Mouse (Mus musculus): ENCODE results near the gene Plpp1. TPM values are rescaled to one million over a fixed set of nuclear protein-coding genes. Genes with fewer than 3 reads are reported as not detected.

The Plpp1 gene
- 19.0 and 21.8 TPM in 2 replicates for polyA plus RNA-seq (2016; fragmentation: Nextera tagmentation; extraction: Ambion mirVana)

DNA sequence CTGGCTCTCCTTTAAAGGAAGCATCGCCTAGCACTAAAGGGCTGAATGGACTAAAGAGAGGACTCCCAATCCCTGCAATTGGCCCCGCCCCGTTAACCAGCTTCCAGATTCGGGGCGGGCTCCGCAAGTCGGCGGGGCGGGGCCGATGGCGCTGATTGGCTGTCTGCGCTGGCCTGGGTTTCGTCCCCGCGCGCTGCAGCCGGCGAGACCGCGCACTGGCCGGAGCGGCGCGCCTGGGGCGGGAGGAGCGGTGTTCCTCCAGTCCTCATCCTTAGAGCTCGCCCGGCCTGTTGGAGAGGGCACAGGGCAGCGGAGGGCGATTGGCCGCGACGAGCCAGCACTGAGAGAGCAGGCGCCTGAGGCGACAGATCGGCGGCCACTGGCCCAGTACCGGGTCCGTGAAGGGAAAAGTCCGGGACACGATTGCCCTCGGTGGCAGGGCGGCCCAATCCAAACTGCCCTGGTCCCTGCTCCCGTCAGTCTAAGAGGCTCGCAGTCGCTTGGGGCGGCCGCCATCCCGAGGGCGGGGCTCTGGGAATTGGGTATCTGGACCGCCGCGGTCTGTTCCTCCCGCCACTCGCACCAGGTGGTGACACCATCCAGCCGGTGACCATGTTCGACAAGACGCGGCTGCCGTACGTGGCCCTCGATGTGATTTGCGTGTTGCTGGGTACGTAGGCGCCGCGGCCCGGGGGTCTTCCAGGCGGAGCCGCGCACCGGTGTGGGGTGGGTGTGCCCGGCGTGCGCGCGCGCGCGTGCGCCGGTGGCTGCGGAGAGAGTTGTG, at the start of gene Plpp1:
Plpp1 (plus strand) TSS at position 196 of the 784 bp plus-strand sequence.
- DNase-seq (ENCODE audit: low spot score), result peak; percentile 98
- H3K36me3 ChIP-seq (replicated peaks), result peaks cover 8% of the 10 kb centered on the region
- no peaks in the 10 kb centered on the region for H3K27me3 ChIP-seq (replicated peaks; ENCODE audit: low read depth, poor library complexity, severe bottlenecking)
- under 1% methylated on average over 83 of the region's 83 CpGs for WGBS
- H3K4me3 ChIP-seq, result peak within 1 kb of the TSS; percentile 82
- peaks cover 25% of the 10 kb centered on the region for H3K4me1 ChIP-seq
- H3K9me3 ChIP-seq, result no peaks in the 10 kb centered on the region
- H3K27ac ChIP-seq (replicated peaks), result peak within 1 kb of the TSS; percentile 92

DNA sequence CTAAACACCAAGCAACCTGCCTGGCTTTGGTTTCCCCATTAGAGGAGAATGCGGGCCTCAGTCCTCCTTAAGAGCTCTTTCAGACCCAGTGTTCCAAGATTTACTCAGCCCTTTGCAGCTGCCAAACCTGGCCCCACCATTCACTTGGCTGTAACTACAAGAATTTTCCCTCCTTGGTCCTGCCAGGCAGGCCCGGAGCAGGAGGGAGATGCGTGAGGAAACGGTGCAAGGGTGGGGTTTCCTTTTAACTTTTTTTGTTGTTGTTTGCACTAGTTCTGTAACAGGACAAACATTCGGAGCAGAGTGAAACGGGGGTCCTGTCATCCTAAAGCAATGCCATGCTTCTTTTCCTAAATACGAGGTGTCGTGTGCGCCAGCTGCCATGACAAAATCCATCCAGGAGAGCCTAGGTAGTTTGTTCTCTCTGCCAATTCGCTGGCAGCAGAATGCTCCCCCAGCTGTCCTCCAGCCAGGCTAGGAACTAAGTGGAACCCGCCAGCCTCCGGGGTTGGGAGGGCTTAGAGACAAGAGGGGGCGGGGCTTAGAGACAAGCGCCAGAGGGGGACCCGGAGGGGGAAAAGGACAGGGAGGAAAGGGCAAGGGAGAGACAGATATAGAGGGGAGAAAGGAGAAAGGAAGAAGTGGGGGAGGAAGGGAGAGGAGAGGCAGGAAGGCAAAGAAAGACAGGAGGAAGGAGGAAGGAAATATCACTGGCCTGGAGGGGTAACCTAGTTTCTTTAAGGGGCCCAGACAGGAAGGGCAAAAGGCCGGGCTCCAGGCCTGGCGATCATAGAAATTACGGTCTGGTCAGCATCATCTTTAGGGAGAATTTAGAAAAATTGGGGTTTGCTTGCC, 48.9 kb upstream of the Plpp1 start:
- Histone ChIP-seq H3K9me3 (no peaks in the 10 kb centered on the region), H3K4me1 (peaks cover 38% of the 10 kb centered on the region), H3K36me3 (replicated peaks) (no peaks in the 10 kb centered on the region), H3K27ac (replicated peaks) (peak overlapping the region; percentile 72), H3K4me3 (peak overlapping the region; percentile 19; the same call in 1 of the 2 replicates), H3K27me3 (replicated peaks; ENCODE audit: low read depth, poor library complexity, severe bottlenecking) (no peaks in the 10 kb centered on the region)
- DNase-seq (ENCODE audit: low spot score), result peak; percentile 77
- WGBS, result 36% methylated on average over 18 of the region's 18 CpGs

DNA sequence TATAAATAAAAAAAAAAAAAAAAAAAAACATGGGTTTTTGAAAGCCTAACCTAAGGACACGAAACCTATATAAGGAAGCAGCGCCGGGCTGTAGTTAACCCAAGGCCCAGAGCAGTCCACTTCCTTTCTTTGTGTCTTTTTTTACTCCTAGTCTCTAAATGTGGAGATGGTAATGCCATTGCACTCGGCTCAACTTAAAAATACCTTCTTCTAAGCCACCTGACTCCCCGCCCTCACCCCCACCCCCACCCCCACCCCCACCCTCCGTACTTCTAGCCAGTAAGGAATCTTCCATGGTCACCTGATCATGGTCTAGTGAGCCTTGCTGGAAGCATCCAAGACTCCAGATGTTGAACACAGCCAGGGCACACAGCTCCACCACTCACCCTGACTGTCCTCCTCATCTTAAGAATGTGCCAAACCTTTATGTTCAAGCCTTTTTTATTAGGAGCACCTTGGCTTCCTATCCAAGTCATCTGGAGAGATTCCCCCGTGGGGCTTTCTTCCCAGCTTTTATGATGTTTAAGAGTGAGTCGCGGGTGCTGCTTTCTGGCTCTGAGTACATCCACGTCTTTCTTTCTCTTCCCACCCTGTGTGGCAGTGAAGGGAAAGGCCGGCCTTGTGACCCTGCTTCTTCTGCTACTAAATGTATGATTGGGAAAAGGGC, 48.1 kb upstream of the Plpp1 start:
- Histone ChIP-seq H3K27me3 (replicated peaks; ENCODE audit: low read depth, poor library complexity, severe bottlenecking) (no peaks in the 10 kb centered on the region), H3K4me1 (peaks cover 35% of the 10 kb centered on the region), H3K4me3 (no peak overlapping the region), H3K27ac (replicated peaks) (peak overlapping the region; percentile 54; the same call in 1 of the 2 replicates), H3K36me3 (replicated peaks) (no peaks in the 10 kb centered on the region), H3K9me3 (no peaks in the 10 kb centered on the region)
- no peak for DNase-seq (ENCODE audit: low spot score)
- 74% methylated on average over 11 of the region's 11 CpGs for WGBS

DNA sequence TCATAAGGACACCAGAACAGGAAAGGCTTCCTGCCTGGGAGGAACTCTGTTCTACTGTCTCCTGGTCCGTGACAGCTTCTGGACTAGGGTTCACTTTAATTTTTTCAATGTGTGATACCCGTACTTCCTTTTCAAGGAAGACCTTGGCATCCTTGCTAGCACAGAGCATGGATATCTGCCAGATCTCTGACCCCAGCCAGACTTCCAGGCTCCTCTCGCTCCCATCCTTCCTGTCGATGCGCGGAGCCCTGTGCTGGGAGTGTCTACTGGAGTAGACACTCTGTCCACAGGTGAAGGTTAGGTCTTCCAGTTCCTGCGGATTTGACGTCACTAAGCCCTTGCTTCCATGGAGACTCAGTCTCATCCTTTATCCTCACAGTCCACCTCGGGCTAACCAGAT, 47.1 kb upstream of the Plpp1 start:
- Histone ChIP-seq H3K27ac (replicated peaks) (no peak overlapping the region), H3K4me1 (peaks cover 35% of the 10 kb centered on the region), H3K27me3 (replicated peaks; ENCODE audit: low read depth, poor library complexity, severe bottlenecking) (no peaks in the 10 kb centered on the region), H3K36me3 (replicated peaks) (no peaks in the 10 kb centered on the region), H3K9me3 (no peaks in the 10 kb centered on the region), H3K4me3 (no peak overlapping the region)
- DNase-seq (ENCODE audit: low spot score), result no peak
- 83% methylated on average over 9 of the region's 9 CpGs for WGBS

DNA sequence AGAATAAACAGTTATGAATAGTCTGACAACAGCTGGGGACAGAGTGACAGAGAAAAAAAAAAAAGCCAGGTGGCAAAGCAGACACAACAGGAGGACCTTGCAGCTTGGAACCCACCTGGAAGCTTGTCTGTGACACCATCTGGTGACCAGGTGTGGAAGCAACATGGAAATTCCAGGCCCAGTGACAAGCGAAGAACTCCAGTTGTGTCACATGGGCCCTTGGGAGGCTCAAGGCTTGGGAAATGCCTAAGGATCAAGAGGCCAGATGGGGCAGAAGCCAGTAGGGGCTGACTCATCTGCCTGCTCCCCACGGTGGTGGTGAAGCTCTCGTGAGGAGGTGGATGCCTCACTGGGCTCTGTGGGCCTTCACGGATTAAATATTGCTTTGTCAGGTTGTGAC, 45.7 kb upstream of the Plpp1 start:
- DNase-seq (ENCODE audit: low spot score), result peak; percentile 31
- no peaks in the 10 kb centered on the region for H3K36me3 ChIP-seq (replicated peaks)
- no peak overlapping the region for H3K4me3 ChIP-seq
- WGBS, result 44% methylated on average over 4 of the region's 4 CpGs
- H3K9me3 ChIP-seq, result no peaks in the 10 kb centered on the region
- H3K4me1 ChIP-seq, result peaks cover 49% of the 10 kb centered on the region
- H3K27ac ChIP-seq (replicated peaks), result no peak overlapping the region
- no peaks in the 10 kb centered on the region for H3K27me3 ChIP-seq (replicated peaks; ENCODE audit: low read depth, poor library complexity, severe bottlenecking)

DNA sequence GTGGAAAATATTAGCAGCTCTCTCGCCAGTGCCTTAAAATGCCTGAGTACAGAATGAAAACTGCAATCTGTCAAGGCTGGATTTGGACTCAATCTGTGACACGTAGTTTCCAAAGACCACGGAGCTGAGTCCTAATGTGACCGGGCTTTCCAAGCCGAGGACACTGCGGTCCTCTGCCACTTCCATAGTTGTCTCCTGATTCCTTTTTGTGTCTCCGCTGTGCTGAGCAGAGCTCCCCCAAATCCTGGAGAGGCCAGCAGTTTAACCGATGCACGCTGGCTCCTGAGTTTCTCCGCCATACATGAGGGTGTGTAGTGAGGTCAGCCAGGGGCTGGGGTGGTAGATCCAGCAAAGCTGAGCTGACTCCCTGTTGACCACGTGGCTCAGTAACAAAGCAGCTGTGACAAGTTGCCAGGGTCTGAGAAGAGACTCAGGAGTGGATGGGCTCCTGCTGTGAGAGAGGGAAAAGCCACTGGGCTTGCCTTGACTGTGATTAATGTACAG, 45.0 kb upstream of the Plpp1 start:
- DNase-seq (ENCODE audit: low spot score), result no peak
- WGBS, result 62% methylated on average over 11 of the region's 11 CpGs
- no peak overlapping the region for H3K4me3 ChIP-seq
- H3K9me3 ChIP-seq, result no peaks in the 10 kb centered on the region
- peaks cover 55% of the 10 kb centered on the region for H3K4me1 ChIP-seq
- no peaks in the 10 kb centered on the region for H3K36me3 ChIP-seq (replicated peaks)
- H3K27me3 ChIP-seq (replicated peaks; ENCODE audit: low read depth, poor library complexity, severe bottlenecking), result no peaks in the 10 kb centered on the region
- H3K27ac ChIP-seq (replicated peaks), result peak overlapping the region; percentile 65

DNA sequence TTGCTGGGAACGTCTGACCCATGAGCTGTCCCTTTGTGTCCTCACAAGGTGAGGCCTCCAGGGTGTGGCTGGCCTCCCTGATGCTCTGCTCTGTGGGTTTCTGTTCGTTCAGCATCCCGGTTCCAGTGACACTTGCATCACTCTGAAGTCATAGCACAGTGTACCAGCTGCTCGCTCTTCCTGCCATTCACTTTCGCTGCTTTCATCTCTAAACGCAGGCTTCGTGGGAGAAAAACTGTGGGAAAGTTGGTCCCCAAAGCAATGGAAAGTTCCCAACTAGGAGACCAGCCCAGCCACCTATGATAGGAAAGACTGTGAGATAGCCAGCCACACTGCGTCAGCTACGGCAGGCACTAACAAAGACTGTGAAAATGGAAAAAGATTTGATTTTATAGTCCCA, 43.2 kb upstream of the Plpp1 start:
- 90% methylated on average over 9 of the region's 9 CpGs for WGBS
- Histone ChIP-seq H3K9me3 (no peaks in the 10 kb centered on the region), H3K36me3 (replicated peaks) (no peaks in the 10 kb centered on the region), H3K27ac (replicated peaks) (no peak overlapping the region), H3K27me3 (replicated peaks; ENCODE audit: low read depth, poor library complexity, severe bottlenecking) (no peaks in the 10 kb centered on the region), H3K4me1 (peaks cover 55% of the 10 kb centered on the region), H3K4me3 (no peak overlapping the region)
- DNase-seq (ENCODE audit: low spot score), result no peak

DNA sequence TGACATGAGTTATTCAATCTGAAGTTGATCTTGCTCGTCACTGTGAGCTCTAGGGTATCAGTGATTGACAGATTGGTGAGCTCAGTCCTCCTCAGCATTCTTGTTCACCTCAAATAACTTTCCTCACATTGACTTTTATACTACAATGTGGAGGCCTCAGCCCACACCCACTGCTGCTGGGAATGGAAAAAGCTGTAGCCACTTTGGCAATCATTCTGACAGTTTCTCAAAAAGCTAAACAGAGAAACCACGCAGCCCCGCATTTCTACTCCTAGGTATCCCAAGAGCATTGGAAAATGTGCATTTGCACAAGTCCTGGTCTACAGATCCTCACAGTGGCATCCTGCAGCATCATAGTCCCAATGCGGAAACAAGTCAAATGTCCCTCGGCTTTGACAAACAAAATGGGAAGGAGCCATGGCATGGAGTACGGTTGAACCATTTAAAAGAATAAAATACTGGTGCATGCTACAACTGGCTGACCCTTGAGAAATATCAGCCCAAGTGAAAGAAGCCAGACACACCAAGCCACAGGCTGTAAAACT, 42.0 kb upstream of the Plpp1 start:
- WGBS, result 77% methylated on average over 6 of the region's 6 CpGs
- H3K4me1 ChIP-seq, result peaks cover 62% of the 10 kb centered on the region
- H3K27me3 ChIP-seq (replicated peaks; ENCODE audit: low read depth, poor library complexity, severe bottlenecking), result no peaks in the 10 kb centered on the region
- H3K9me3 ChIP-seq, result no peaks in the 10 kb centered on the region
- no peaks in the 10 kb centered on the region for H3K36me3 ChIP-seq (replicated peaks)
- H3K27ac ChIP-seq (replicated peaks), result no peak overlapping the region
- DNase-seq (ENCODE audit: low spot score), result no peak
- no peak overlapping the region for H3K4me3 ChIP-seq

DNA sequence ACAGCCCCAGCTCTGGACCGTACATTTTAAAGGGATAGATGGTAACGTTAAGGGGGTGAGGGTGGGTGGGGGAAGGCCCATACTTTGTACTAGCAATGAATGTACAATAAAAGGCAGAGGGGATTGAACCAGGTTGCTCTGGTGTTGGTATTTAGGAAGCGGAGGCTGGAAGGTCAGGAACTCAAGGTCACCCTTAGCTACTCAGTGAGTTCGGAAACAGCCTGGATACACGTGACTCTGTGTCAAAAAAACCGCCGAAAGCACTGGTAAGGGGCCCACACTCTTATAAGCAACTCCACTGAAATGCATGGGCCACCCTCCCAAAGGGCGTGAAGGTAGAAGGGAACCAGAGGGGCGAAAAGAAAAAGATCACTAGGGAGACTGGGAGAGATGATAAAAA, 41.2 kb upstream of the Plpp1 start:
- Histone ChIP-seq H3K36me3 (replicated peaks) (no peaks in the 10 kb centered on the region), H3K4me1 (peaks cover 65% of the 10 kb centered on the region), H3K9me3 (no peaks in the 10 kb centered on the region), H3K4me3 (no peak overlapping the region), H3K27ac (replicated peaks) (peak overlapping the region; percentile 69), H3K27me3 (replicated peaks; ENCODE audit: low read depth, poor library complexity, severe bottlenecking) (no peaks in the 10 kb centered on the region)
- DNase-seq (ENCODE audit: low spot score), result no peak
- 72% methylated on average over 9 of the region's 9 CpGs for WGBS

DNA sequence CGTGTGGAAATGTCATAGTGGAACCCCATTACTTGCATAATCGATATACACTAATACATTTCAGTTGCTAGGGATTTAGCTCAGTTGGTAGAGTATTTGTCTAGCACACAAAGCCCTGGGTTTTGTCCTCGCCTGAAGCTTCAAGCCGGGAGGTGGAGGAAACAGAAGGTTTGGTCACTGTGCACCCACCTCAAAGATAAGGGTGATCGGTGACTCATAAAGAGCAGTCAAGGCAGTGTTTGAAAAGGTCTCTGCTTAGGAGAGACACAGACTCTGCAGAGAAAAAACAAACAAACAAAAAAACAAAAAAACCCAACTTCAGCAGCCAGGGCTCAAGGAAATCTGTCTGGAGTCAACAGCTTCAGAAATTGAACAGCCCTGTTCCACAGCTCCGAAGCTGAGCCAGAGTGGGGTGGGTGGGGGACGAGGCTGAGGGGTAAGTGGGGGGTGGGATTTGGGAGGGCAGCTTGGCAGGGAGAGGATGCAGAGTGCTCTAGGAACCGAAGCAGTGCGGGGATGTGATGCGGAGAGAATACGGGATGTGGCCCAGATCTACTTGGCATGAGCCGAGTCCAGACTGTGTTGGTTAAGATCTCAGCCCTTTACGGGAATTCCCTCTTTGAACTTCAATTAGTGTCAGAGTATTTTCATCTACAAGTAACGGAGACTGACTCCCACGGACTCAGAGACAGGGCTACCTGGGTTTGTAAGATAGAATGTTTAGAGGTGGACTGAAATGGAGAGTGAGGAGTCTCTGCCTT, 40.6 kb upstream of the Plpp1 start:
- WGBS, result 76% methylated on average over 15 of the region's 15 CpGs
- H3K27ac ChIP-seq (replicated peaks), result peak overlapping the region; percentile 69

DNA sequence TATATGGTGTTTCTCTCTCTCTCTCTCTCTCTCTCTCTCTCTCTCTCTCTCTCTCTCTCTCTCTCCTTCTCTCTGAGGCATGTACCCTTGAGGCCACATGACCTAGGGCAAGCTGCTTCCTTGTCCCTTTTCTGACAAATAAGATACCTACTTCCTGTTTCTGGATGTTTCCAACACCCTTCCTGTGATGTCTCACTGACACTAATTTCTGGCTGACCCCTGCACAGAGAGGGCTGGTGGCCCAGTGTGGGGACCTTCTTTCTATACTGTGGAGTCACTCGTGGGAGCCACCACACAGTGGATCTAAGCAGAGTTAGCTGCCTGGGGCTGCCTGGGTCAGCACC, 40.1 kb upstream of the Plpp1 start:
- H3K4me3 ChIP-seq, result no peak overlapping the region
- H3K9me3 ChIP-seq, result no peaks in the 10 kb centered on the region
- WGBS, result 34% methylated on average over 1 of the region's 1 CpGs
- H3K27ac ChIP-seq (replicated peaks), result peak overlapping the region; percentile 51; the same call in 1 of the 2 replicates
- peaks cover 56% of the 10 kb centered on the region for H3K4me1 ChIP-seq
- no peak for DNase-seq (ENCODE audit: low spot score)
- no peaks in the 10 kb centered on the region for H3K27me3 ChIP-seq (replicated peaks; ENCODE audit: low read depth, poor library complexity, severe bottlenecking)
- H3K36me3 ChIP-seq (replicated peaks), result no peaks in the 10 kb centered on the region

More for the DNA sequence above, 40.6 kb upstream of the Plpp1 start:
- Histone ChIP-seq H3K27me3 (replicated peaks; ENCODE audit: low read depth, poor library complexity, severe bottlenecking) (no peaks in the 10 kb centered on the region), H3K36me3 (replicated peaks) (no peaks in the 10 kb centered on the region), H3K4me3 (no peak overlapping the region), H3K4me1 (peaks cover 61% of the 10 kb centered on the region), H3K9me3 (no peaks in the 10 kb centered on the region)
- DNase-seq (ENCODE audit: low spot score), result no peak

All from embryonic facial prominence, embryonic 10.5 days (tissue).